Mouse (Mus musculus) lung, embryonic 14.5 days (tissue): ENCODE results near the gene Smarca2. TPM values are rescaled to one million over a fixed set of nuclear protein-coding genes. Genes with fewer than 3 reads are reported as not detected.
A peak's percentile ranks its signal among the peaks of the same experiment; 100 is the strongest.

Experiments
- ATAC-seq: fragments of 200-750 bp; cut with Nextera tagmentation; 2 replicates; pipeline ENCODE4 v1.8.0; 2017; ENCODE audit warnings: mild to moderate bottlenecking, moderate TSS enrichment, moderate library complexity; ENCODE audit not compliant: insufficient read depth
- DNase-seq: peaks from one replicate; pipeline ENCODE4 v3.0.0-alpha.2; 2015
- H3K27ac ChIP-seq: fragments of 300-500 bp; sonication (generic); 2 replicates; pipeline ENCODE4 v1.5.1; 2014; ENCODE audit warnings: low read depth, mild to moderate bottlenecking, moderate library complexity
- H3K27me3 ChIP-seq: fragments of 300-500 bp; sonication (generic); 2 replicates; pipeline ENCODE4 v1.6.1; 2014; ENCODE audit warnings: low read length, control low read depth; ENCODE audit not compliant: insufficient read depth
- H3K36me3 ChIP-seq: fragments of 300-500 bp; sonication (generic); 2 replicates; pipeline ENCODE4 v1.6.1; 2014; ENCODE audit warnings: control low read depth; ENCODE audit not compliant: insufficient read depth
- H3K4me1 ChIP-seq: fragments of 300-500 bp; sonication (generic); 2 replicates; pipeline ENCODE4 v1.6.1; 2014; ENCODE audit warnings: antibody characterized with exemption, control low read depth; ENCODE audit not compliant: insufficient read depth
- H3K4me2 ChIP-seq: fragments of 300-500 bp; sonication (generic); 2 replicates; pipeline ENCODE4 v1.6.1; 2014; ENCODE audit warnings: mild to moderate bottlenecking
- H3K4me3 ChIP-seq: fragments of 300-500 bp; sonication (generic); 2 replicates; pipeline ENCODE4 v1.5.1; 2014; ENCODE audit warnings: low read depth, low read length
- H3K9ac ChIP-seq: fragments of 300-500 bp; sonication (generic); 2 replicates; pipeline ENCODE4 v1.6.1; 2014
- H3K9me3 ChIP-seq: fragments of 300-500 bp; sonication (generic); 2 replicates; pipeline ENCODE4 v1.6.1; 2016; ENCODE audit warnings: low read depth, low read length, control low read depth
- CTCF ChIP-seq: IDR thresholded peaks from 2 replicates; pipeline ENCODE4 v1.5.1; 2016; ENCODE audit warnings: antibody characterized with exemption, low read depth
- WGBS: fragments of 180-500 bp; shearing (Covaris S2); extraction: QIAGEN DNeasy Blood & Tissue Kit; methylation state at CpG from one replicate; pipeline ENCODE4 v1.1.7; 2014; 5-methylcytosine and 5-hydroxymethylcytosine counted together
- polyA plus RNA-seq: library from polyadenylated mRNA; unstranded; fragments of >200 nt; fragmentation: Nextera tagmentation; extraction: Ambion mirVana; gene quantifications from 2 replicates; pipeline ENCODE4 v1.2.1, GENCODE M21; 2014

The Smarca2 gene
- polyA plus RNA-seq, 1 experiment from 2014 or later: 45.6 TPM

DNA sequence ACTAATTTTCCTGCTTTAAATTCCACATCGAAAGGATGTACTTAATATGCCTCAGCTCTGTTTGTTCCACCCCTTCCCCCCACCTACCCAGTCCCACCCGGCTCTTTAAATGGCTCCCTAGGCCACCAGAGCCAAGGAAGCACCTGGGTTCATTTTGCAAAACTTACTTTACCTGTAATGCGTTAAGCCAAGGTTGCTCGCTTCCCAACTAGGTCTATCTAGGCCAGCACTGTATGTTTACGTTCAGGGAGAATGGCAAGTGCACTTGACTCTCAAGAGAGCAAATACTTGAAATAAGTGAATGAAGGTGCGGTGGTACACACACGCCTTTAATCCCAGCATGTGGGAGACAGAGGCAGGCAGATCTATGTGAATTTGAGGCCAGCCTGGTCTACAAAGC is 140.7 kb downstream of the Smarca2 start:
- Histone ChIP-seq H3K9ac (no peak overlapping the region), H3K4me2 (no peak overlapping the region), H3K27me3 (no peaks in the 10 kb centered on the region), H3K4me1 (no peaks in the 10 kb centered on the region), H3K9me3 (no peaks in the 10 kb centered on the region), H3K36me3 (no peaks in the 10 kb centered on the region), H3K27ac (no peak overlapping the region), H3K4me3 (no peak overlapping the region)
- peak; percentile 77 for DNase-seq
- no peak for TF ChIP-seq CTCF
- WGBS: 65% methylated on average over 7 of the region's 7 CpGs
- ATAC-seq: peak; percentile 6; the same call in 1 of the 2 replicates

GRCm38 (mm10) chr19:26746290-26746689 is 141.4 kb downstream of the Smarca2 start:
- Histone ChIP-seq H3K4me3 (no peak overlapping the region), H3K9me3 (no peaks in the 10 kb centered on the region), H3K4me1 (no peaks in the 10 kb centered on the region), H3K36me3 (no peaks in the 10 kb centered on the region), H3K9ac (no peak overlapping the region), H3K27me3 (no peaks in the 10 kb centered on the region), H3K27ac (no peak overlapping the region), H3K4me2 (no peak overlapping the region)
- ATAC-seq (no peak), DNase-seq (no peak)
- WGBS: 78% methylated on average over 10 of the region's 10 CpGs
- TF ChIP-seq CTCF: no peak

GRCm38 (mm10) chr19:26746709-26747467 is 142.0 kb downstream of the Smarca2 start:
- Histone ChIP-seq H3K4me1 (no peaks in the 10 kb centered on the region), H3K9me3 (no peaks in the 10 kb centered on the region), H3K4me3 (peak overlapping the region; percentile 39), H3K36me3 (no peaks in the 10 kb centered on the region), H3K4me2 (peak overlapping the region; percentile 74), H3K27me3 (no peaks in the 10 kb centered on the region), H3K9ac (peak overlapping the region; percentile 49), H3K27ac (peak overlapping the region; percentile 95)
- 42% methylated on average over 6 of the region's 6 CpGs for WGBS
- TF ChIP-seq CTCF: no peak
- ATAC-seq (no peak), DNase-seq (peak; percentile 44)

GRCm38 (mm10) chr19:26747571-26748539 is 143.0 kb downstream of the Smarca2 start:
- Histone ChIP-seq H3K4me2 (peak overlapping the region; percentile 74), H3K27me3 (no peaks in the 10 kb centered on the region), H3K4me3 (peak overlapping the region; percentile 39), H3K27ac (peak overlapping the region; percentile 95), H3K9me3 (no peaks in the 10 kb centered on the region), H3K36me3 (no peaks in the 10 kb centered on the region), H3K9ac (peak overlapping the region; percentile 58), H3K4me1 (no peaks in the 10 kb centered on the region)
- TF ChIP-seq CTCF: peak; percentile 61
- under 1% methylated on average over 36 of the region's 36 CpGs for WGBS
- DNase-seq (peak; percentile 95), ATAC-seq (peak; percentile 91)

GRCm38 (mm10) chr19:26748676-26749075 is 143.8 kb downstream of the Smarca2 start:
- TF ChIP-seq CTCF: no peak
- WGBS: 0% methylated on average over 6 of the region's 6 CpGs
- no peaks in the 10 kb centered on the region for H3K27me3 ChIP-seq
- H3K4me3 ChIP-seq: peak overlapping the region; percentile 39
- DNase-seq (peak; percentile 67), ATAC-seq (no peak)
- peak overlapping the region; percentile 58 for H3K9ac ChIP-seq
- H3K36me3 ChIP-seq: no peaks in the 10 kb centered on the region
- H3K4me1 ChIP-seq: peaks cover 6% of the 10 kb centered on the region; the same call in 1 of the 2 replicates
- peak overlapping the region; percentile 74 for H3K4me2 ChIP-seq
- peak overlapping the region; percentile 95 for H3K27ac ChIP-seq
- H3K9me3 ChIP-seq: no peaks in the 10 kb centered on the region

GRCm38 (mm10) chr19:26749427-26750137 is 144.7 kb downstream of the Smarca2 start:
- Histone ChIP-seq H3K4me1 (peaks cover 9% of the 10 kb centered on the region; the same call in 1 of the 2 replicates), H3K4me3 (peak overlapping the region; percentile 39), H3K9ac (peak overlapping the region; percentile 58; the same call in 1 of the 2 replicates), H3K4me2 (peak overlapping the region; percentile 74), H3K9me3 (no peaks in the 10 kb centered on the region), H3K27me3 (no peaks in the 10 kb centered on the region), H3K27ac (peak overlapping the region; percentile 71), H3K36me3 (no peaks in the 10 kb centered on the region)
- no peak for TF ChIP-seq CTCF
- WGBS: 14% methylated on average over 11 of the region's 11 CpGs
- ATAC-seq: no peak
- peak; percentile 48 for DNase-seq
